Mouse (Mus musculus) cerebellum, postnatal 14 days (tissue): ENCODE results near the gene Snx17.
"Not testable (repeated sequence)": the region's sequence is repeated elsewhere in the genome, so short reads cannot be mapped to it uniquely, and the experiment has no call there.

Source experiments
- DNase-seq, 2 experiments: peaks; one replicate each; pipeline ENCODE4 v3.0.0; 2021; ENCODE audit warnings: mixed read lengths in 2 of 2

The Snx17 gene

DNA sequence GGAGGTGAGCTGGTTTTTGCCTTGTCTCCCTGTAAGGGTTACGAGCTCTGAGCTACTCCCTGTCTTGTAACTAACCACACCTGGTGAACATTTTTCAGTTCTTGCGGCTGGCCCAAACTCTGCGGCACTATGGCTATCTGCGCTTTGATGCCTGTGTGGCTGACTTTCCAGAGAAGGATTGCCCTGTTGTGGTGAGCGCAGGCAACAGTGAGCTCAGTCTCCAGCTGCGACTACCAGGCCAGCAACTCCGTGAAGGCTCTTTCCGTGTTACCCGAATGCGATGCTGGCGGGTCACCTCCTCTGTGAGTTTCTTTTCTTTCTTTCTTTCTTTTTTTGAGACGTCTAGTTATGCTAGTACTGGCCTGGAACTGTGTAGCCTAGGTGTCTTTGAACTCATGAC is 4.0 kb downstream of the Snx17 start:
- DNase-seq, result no peak

DNA sequence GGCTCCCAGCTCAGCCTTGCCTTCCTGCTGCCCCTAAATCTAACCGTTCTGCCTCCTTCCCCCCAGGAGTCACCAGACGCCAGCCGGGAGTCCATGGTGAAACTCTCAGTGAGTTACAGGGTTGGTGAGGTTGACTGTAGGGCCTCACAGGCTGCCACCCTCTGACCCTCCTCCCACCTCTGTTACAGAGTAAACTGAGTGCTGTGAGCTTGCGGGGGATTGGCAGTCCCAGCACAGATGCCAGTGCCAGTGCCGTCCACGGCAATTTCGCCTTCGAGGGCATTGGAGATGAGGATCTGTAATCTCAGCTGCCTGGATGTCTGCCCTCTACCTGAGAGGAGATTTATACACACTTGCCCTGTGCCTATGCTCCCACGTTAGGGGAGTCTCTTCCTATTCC is 5.1 kb downstream of the Snx17 start:
- DNase-seq, result no peak

DNA sequence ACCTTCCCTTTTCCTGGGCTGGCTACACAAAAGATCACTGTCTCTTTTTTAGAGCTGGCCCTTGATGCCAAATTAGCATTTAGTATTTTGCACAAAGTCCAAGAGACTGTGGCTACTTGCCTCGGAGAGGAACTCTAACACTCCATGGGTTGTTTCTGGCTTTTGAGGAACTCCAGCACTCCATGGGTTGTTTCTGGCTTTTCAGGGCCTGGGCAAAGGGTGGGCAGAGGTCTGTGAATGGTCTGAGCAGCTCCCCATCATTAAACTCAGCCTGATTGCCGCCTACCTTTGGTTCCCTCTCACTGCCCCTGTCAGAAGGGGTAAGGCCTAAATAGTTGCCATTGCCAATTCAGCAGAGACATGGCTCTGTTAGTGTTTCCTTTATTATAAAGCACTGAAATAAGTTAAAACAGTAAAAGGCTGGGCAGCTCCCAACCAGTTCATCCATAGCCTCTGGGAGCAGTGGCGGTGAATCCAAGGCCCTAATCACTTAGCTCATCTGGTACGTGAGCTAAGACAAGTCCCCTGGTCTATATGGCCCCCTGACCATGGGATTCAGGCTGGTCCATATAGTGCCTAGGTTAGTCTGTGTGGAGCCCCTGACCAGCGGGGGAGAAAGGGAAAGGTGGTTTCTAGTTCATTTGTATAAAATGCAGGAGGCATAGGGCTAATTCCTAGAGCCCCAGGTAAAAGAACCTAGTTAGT is 5.7 kb downstream of the Snx17 start:
- no peak for DNase-seq

DNA sequence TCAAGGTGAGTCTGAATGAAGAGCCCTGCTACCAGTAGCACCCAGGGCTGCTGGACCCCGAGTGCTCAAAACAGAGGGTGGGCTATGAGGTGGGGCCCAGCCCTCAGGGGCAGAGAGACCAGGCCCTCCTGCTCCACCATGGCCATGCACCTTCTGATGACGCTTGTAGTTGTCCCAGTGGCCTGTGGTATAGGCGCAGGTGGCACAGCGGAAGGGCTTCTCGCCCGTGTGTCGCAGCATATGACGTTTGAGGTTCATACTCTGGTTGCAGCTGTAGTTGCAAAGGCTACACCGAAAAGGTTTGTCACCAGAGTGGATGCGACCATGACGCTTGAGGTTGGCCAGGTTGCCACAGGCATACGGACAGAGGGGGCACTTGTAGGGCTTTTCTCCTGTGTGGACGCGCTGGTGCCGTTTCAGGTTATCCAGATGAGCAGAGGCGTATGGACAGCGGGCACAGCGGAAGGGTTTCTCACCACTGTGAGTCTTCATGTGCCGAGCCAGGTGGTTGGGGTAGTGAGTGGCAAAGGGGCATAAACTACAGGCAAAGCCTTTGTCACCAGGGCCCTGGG is 6.4 kb downstream of the Snx17 start:
- DNase-seq, result peak in 1 of 2 experiments; percentile 15

DNA sequence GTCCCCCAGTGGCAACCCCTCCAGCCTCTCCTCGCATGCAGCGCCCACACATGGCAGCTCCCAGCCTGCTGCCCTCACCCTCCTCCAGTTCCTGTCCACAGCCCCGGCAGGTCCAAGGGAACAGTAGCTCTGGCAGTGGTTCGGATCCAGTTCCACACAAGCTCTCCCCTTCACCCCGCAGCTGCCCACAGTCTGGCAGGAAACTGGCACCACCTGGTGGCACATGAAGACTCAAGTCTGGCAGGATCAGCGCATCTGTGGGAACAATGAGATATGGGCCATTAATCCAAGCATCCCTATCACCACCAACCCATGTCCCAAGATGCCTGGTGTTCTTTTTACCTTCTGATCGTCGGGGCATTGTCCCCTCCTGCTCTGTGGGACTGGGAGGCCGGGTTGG is 6.9 kb downstream of the Snx17 start:
- peak; percentile 36 to 49 for DNase-seq

DNA sequence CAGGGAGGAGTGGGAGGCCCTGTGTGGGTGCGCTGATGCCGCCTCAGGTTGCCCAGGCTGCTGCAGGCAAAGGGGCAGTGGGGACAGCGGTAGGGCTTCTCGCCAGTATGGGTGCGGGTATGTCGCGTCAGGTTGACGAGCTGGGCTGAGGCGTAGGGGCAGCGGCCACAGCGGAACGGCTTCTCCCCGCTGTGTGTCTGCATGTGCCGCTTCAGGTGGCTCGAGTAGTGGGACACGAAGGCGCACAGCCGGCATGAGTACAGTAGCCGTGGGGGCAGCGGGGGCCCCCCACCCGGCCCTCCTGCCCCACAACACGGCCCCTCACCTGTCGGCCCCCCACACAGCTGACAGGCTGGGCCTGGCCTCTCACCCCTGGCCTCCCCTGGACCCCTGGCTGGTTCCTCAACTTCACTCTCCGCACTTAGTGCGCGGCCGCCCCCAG is 7.3 kb downstream of the Snx17 start:
- peak; percentile 34 to 52 for DNase-seq

DNA sequence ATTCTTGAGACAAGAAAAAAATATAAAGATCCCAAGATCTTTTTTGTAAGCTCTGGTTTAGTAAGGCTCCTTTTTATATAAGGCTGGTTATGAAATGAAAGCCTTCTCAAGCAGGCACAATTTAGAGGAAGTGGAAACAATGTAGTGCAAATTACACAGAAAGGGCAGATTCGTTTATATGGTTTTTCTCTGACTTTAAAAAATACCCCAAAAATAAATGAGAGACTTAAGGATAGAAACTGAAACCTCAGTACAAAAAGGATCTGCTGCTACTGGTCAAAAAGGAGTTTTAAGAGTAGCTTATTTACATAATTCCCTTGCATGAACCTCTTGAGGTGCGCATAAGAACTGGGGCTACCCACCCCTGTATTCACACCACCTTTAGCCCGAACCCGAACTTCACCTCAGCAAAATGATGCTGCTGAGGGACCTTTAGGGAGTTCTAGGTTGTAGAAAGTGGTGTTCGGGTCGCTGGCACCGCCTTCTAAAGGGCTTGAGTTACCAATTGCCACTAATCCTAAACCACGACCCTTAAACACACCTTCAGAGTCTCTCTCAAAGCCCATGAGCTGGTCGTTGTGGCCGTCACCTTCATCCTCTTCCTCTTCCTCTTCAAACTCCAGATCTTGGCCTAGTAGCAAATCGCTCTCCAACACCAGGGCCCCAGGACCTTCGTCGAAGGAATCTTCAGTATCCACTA is 8.2 kb downstream of the Snx17 start:
- no peak for DNase-seq

DNA sequence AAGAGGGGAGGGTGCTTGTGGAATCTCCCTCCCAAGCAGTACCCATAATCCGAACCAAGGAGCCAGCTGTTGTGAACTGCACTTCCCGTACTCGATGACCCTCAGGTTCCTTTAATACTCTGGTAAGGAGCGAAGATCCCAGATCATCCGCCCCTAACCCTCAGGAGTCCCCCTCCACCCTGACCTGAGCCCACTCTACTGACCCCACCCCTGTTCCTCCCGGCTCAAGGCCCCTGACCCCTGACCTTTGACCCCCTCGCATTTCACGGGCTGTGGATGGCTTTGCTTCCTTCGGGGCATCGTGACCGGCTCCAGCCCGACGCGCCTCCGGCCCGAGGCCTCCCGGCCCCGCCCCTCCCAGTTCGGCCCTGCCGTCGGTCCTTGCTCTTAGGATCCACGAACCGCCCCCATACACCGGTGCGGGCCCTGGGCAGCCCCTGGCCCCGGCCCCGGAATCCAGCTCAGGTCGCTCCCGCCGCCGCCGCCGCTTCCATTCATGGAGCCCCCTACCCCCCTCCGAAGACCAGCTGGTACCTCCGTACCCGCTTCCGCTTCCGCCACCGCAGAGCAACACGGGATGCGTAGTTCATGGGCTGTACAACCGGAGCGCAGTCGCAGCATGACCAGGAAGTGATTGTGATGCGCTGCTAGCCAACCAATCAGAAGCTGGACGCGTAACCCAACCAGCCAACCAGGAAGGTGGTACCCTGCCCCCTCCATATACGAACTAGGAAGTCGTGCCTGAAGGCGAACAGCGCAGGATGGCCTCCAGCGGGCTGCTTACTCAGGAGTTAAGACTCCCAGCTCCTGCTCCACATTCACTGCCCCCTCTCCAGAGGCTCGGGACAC is 8.9 kb downstream of the Snx17 start, which contains the start of gene Zfp513:
Gene Zfp513 (minus strand): TSS at position 562 of the 849 bp plus-strand sequence.
- DNase-seq, result peak; percentile 95 to 96

DNA sequence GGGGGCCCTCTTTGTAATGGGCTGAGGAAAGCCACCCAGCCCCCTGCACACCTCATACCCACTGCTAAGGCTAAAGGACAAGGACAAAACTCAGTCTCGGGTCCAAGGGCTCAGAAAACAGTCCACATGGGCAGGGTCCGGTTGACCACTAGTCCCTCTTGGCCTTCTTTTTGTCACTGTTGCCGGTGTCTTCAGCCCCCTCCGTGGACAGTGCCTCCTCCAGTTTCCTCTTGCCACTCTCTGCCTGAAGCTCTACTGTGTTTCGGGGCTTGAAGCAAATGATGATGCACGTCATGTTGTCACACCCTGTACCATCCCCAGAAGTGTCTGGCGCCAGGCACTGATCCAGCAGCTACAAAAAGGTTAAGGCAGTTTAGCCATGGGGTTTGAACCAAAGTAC is 9.9 kb downstream of the Snx17 start:
- DNase-seq, result no peak

DNA sequence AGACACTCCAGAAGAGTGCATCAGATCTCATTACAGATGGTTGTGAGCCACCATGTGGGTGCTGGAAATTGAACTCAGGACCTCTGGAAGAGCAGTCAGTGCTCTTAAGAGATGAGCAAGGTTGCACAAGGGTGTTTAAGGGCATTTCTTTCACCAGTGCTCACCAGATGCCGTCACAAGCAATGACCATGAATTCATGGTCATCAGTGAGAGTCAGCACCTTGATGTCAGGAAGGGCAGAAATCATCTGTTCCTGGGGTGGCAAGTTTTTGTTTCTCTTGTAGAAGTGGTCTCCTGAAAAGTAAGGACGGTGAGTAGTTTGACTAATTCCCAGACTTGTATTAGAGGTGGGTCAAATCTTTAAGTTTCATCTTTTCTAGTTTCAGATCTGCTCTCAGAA is 10.8 kb downstream of the Snx17 start:
- no peak for DNase-seq

DNA sequence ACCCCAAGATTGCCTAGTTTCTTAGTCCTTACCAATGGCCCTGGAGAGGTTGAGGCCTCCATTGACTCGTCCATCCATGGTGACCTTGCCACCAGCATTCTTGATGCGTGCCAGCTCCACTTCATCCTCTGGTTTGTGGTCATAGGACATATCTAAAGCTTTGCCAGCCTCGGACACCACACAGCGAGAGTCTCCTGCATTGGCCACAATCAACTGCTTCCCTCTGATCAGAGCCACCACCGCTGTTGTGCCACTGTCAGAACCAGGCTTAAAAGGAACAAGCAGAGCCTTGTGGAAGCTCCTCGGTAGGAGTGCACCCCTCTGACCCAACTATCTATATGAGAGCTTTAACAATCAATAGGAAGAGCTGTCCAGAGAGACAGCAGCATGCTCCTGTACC is 11.4 kb downstream of the Snx17 start:
- no peak for DNase-seq

DNA sequence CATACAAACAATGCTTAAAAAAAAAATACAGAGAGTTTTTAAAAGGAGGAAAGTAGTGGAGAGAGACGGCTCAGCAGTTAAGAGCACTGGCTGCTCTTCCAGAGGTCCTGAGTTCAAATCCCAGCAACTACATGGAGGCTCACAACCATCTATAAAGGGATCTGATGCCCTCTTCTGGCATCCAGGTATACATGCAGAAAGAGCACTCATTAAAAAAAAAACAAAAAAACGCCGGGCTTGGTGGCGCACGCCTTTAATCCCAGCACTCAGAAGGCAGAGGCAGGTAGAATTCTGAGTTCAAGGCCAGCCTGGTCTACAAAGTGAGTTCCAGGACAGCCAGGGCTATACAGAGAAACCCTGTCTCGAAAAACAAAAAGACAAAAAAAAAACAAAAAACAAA is 23.5 kb downstream of the Snx17 start:
- not testable (repeated sequence) for DNase-seq

DNA sequence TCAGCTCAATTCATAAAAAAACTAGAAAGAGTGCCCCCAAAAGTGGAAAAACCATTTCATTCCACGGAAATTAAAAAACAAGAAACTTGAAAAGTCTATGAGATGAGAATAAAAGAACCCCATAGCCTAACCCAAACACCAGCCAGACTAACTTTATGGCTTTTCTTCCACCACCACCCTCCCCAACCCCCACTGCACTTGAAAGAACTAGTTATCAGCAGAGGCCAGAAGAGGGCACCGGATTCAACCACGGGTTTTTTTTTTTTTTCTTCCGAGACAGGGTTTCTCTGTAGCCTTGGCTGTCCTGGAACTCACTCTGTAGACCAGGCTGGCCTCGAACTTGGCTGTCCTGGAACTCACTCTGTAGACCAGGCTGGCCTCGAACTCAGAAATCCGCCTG is 25.3 kb downstream of the Snx17 start:
- DNase-seq, result no peak

DNA sequence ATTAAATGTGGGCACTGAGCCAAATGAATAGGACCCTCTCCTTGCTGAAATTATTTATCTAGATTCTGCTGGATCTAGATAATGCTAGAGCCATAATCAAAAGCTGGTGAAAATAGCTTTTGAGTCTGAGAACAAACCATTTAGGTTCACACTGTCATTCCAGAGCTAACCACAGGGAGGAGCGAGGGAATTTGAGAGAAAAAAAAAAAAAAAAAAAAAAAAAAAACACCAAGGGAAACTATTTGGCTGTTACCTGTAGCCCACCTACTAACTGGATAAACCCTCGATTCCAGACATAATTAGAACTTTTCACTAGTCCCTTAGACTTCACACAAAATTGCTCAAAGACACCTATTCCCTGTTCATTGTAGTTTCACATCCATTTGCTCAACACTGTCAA is 26.0 kb downstream of the Snx17 start:
- DNase-seq, result peak in 1 of 2 experiments; percentile 55

DNA sequence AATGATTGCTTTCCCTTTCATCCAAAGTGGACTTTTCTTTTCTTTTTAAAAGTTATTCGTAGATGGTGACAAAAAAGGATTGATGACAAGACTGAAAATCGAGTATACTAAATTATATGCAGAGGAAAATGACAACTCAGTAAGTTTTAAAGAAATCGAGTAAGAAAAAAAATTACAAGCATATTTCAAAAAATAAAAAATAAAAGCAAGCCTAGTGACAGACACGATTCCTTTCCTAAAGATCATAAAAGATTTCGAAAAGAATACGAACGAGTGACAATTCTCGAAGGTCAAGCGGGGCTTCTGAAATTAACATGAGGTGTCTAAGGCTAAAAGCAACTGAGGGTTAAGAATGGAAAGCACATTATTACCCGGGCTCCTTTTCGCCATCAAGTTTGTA is 26.4 kb downstream of the Snx17 start:
- no peak for DNase-seq

DNA sequence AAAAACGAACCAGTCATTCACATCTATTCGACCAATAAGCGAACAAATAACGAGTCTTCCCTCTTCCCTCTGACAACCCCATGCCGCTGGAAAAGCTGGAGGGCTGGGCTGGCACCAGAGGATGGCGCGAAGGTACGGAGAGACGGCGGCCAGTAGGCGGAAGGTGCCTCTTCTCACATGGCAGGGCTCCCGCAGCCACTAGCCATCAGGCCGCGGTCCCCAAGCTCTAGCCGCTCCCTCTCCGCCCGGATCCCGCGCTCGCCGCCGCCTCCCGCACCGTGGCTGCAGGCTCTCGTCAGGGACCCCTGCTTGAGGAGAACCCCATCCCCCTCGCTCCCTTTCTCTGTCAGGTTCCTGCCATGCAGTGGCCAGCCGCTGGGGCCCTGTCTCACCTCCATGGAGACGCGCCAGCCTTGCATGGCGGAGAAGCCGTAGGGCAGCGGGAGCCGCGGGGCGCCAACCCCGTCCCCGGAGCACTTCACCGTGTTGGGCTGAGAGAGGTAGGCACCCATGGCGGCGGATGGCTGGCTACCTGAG is 27.0 kb downstream of the Snx17 start:
- peak in 1 of 2 experiments; percentile 79 for DNase-seq

DNA sequence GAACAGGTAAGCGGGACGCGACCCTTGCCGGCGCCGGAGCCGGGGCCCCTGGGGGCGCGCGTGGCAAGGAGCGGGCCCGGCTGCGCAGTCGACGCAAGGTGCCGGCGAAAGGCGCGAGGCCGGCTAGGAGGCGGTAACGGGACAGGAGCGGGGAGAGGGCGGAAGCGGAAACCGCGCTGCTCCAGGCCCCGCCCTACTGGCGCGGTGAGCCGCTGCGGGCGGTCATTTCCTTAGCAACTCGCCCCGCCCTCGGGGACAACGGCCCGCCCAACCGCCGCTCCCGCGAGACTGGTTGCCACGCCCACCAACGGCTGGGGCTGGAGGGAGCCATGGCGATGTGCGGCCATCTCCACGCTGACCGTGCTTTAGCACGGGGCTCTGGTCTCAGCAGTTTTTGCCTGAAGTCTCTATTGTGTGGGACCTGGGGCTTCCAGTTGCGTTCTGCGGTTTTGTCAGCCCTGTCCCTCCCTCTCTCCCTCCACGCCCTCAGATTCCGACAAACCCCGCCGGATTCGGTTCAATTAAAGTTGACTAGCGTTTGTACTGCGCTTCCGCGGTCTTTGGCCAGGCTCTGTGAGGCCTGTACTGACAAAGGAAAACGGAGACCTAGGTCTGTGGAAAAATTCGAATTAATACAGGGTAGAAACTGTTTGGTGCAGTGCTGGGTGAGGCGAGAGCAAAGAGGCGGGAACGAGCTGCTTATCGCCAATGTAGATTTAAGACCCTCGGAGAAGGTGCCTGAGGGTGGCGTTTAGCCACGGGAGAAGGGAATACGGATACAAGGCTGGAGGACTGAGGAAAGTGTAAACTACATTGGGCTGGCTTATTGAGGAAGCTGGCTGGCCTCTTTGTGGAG is 27.6 kb downstream of the Snx17 start, which contains the start of gene Ppm1g:
Gene Ppm1g (minus strand): TSS at position 240 of the 856 bp plus-strand sequence.
- peak; percentile 98 to 99 for DNase-seq

DNA sequence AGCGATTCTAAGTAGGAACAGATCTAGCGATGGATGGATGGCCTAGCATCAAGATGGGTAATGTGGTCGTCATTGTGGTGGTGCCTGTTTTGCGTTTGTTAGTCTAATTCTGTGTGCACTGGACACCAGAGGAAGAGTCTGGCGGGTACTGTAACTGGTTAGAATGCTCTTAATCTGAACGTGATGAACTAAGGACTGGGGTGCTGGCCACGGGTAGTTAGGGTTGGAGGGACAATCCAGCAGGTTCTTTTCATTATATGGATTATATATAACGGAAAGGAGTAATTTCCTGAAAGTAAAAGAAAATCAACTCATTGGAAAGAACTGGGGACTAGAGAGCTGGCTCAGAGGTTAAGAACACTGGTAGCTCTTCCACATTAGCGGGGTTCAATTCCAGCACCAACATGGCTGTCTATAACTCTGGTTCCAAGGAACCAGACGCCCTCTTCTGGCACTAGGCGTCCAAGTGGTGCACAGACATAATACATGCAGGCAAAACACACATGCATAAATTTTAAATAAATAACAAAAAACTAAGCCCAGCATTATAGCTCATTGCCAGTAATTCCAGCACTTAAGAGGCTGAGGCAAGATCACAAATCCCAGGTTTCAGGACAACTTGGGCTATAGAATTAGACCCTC is 28.4 kb downstream of the Snx17 start:
- DNase-seq, result peak; percentile 48 to 59

DNA sequence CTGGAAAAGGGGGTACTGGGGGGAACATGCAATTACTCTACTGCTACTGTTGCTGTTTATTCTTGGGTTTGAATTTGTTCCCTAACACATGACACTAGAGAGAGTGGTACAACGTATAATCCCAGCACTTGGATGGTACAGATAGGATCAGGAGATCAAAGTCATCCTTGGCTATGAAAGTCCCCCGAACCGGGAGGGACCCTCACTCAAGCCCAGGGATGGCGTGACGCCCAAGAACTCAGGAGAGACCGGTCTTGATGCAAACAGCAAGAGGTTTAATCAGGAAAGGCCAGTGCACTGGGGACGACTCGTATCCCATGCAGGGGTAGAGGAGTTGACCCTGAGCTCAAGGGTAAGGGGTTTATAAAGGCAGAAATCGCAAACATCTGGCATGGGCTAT is 29.7 kb downstream of the Snx17 start:
- peak in 1 of 2 experiments; percentile 26 for DNase-seq

DNA sequence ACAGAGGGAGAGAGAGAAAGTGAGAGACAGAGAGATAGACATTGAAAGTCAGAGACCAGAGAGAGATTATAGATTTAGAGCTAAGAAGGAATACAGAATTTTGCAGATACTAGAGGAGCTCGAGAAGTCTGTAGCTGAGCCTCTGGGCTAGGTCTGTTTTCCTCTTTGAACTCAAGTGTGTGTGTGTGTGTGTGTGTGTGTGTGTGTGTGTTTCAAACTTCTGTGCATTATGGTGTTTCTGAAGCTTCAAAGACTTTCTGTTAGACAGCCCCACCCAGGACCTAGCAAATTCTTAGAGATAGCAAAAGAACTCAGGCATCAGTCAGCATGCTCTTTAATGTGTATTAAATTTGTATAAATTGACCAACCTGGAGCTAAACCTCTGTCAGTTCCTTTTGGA is 33.6 kb downstream of the Snx17 start:
- DNase-seq, result no peak
